Mouse (Mus musculus) brain, adult 2 months (tissue): Measurements from ENCODE around the gene Ankrd28.

Source experiments
- DNase-seq: peaks from one replicate; pipeline ENCODE4 v3.0.0; 2011; ENCODE audit warnings: low read depth, low spot score

Gene Ankrd28

GRCm38 (mm10) chr14:31666931-31667705 is 163.3 kb downstream of the Ankrd28 start:
- DNase-seq = no peak

GRCm38 (mm10) chr14:31665566-31665940 is 164.9 kb downstream of the Ankrd28 start:
- peak; percentile 77 for DNase-seq

GRCm38 (mm10) chr14:31664903-31665565 is 165.4 kb downstream of the Ankrd28 start:
- no peak for DNase-seq

GRCm38 (mm10) chr14:31664100-31664902 is 166.2 kb downstream of the Ankrd28 start:
- DNase-seq = peak; percentile 48

- DNase-seq = no peak
Measured at GRCm38 (mm10) chr14:31663376-31664099, 166.9 kb downstream of the Ankrd28 start.

GRCm38 (mm10) chr14:31662555-31663211 is 167.8 kb downstream of the Ankrd28 start:
- no peak for DNase-seq

GRCm38 (mm10) chr14:31661671-31662554 is 168.5 kb downstream of the Ankrd28 start:
- peak; percentile 97 for DNase-seq

- DNase-seq = peak; percentile 91
Measured at GRCm38 (mm10) chr14:31660312-31661093, 169.9 kb downstream of the Ankrd28 start.

GRCm38 (mm10) chr14:31659501-31660181 is 170.8 kb downstream of the Ankrd28 start:
- peak; percentile 85 for DNase-seq

GRCm38 (mm10) chr14:31658126-31658680 is 172.2 kb downstream of the Ankrd28 start:
- no peak for DNase-seq

GRCm38 (mm10) chr14:31656857-31657645 is 173.4 kb downstream of the Ankrd28 start:
- peak; percentile 85 for DNase-seq

- no peak for DNase-seq
Measured at GRCm38 (mm10) chr14:31656386-31656785, 174.1 kb downstream of the Ankrd28 start.

GRCm38 (mm10) chr14:31655406-31655805 is 175.0 kb downstream of the Ankrd28 start:
- no peak for DNase-seq

GRCm38 (mm10) chr14:31654816-31655215 is 175.6 kb downstream of the Ankrd28 start:
- DNase-seq = no peak

GRCm38 (mm10) chr14:31653101-31653875 is 177.2 kb downstream of the Ankrd28 start:
- DNase-seq = no peak

GRCm38 (mm10) chr14:31652624-31653023 is 177.8 kb downstream of the Ankrd28 start:
- no peak for DNase-seq

- no peak for DNase-seq
Measured at GRCm38 (mm10) chr14:31652106-31652505, 178.3 kb downstream of the Ankrd28 start.
